Mouse (Mus musculus) liver, embryonic 13.5 days (tissue): Measurements from ENCODE around the gene Tmed4. TPM values are rescaled to one million over a fixed set of nuclear protein-coding genes. Genes with fewer than 3 reads are reported as not detected.

ENCODE experiments used
- ATAC-seq: fragments of 200-750 bp; cut with Nextera tagmentation; 2 replicates; pipeline ENCODE4 v1.8.0; 2017; ENCODE audit warnings: low read depth, mild to moderate bottlenecking, moderate number of reproducible peaks, moderate library complexity
- DNase-seq: peaks from one replicate; pipeline ENCODE4 v3.0.0; 2022
- H3K27ac ChIP-seq: fragments of 300-500 bp; sonication (generic); 2 replicates; pipeline ENCODE4 v1.5.1; 2015; ENCODE audit warnings: moderate library complexity, mild to moderate bottlenecking, inconsistent platforms
- H3K27me3 ChIP-seq: fragments of 300-500 bp; sonication (generic); 2 replicates; pipeline ENCODE4 v1.6.1; 2015; ENCODE audit warnings: mild to moderate bottlenecking, inconsistent platforms
- H3K36me3 ChIP-seq: fragments of 300-500 bp; sonication (generic); 2 replicates; pipeline ENCODE4 v1.6.1; 2015; ENCODE audit warnings: mild to moderate bottlenecking, inconsistent platforms
- H3K4me1 ChIP-seq: fragments of 300-500 bp; sonication (generic); replicated peaks from 2 replicates; pipeline ENCODE4 v1.6.1; 2015; ENCODE audit warnings: inconsistent platforms
- H3K4me2 ChIP-seq: fragments of 300-500 bp; sonication (generic); 2 replicates; pipeline ENCODE4 v1.6.1; 2015; ENCODE audit warnings: inconsistent platforms, mild to moderate bottlenecking, moderate library complexity
- H3K4me3 ChIP-seq: fragments of 300-500 bp; sonication (generic); replicated peaks from 2 replicates; pipeline ENCODE4 v1.5.1; 2015; ENCODE audit warnings: mild to moderate bottlenecking, inconsistent platforms
- H3K9ac ChIP-seq: fragments of 300-500 bp; sonication (generic); 2 replicates; pipeline ENCODE4 v1.6.1; 2015; ENCODE audit warnings: mild to moderate bottlenecking, inconsistent platforms
- H3K9me3 ChIP-seq: fragments of 300-500 bp; sonication (generic); replicated peaks from 2 replicates; pipeline ENCODE4 v1.6.1; 2016; ENCODE audit warnings: inconsistent platforms
- WGBS: fragments of 180-500 bp; shearing (Covaris S2); methylation state at CpG from one replicate; pipeline ENCODE4 v1.1.7; 2015; ENCODE audit not compliant: insufficient replicate concordance; 5-methylcytosine and 5-hydroxymethylcytosine counted together
- polyA plus RNA-seq: library from polyadenylated mRNA; unstranded; fragments of >200 nt; fragmentation: Nextera tagmentation; extraction: Ambion mirVana; gene quantifications from 2 replicates; pipeline ENCODE4 v1.2.1, GENCODE M21; 2015

Gene Tmed4
- polyA plus RNA-seq = 37.0 and 42.9 TPM in 2 replicates

- Histone ChIP-seq H3K4me2 (peak within 1 kb of the TSS; percentile 97), H3K4me3 (peak within 1 kb of the TSS; percentile 88), H3K4me1 (peaks cover 25% of the 10 kb centered on the region), H3K9me3 (no peaks in the 10 kb centered on the region), H3K27ac (peak within 1 kb of the TSS; percentile 74), H3K27me3 (no peaks in the 10 kb centered on the region), H3K36me3 (peaks cover 17% of the 10 kb centered on the region), H3K9ac (peak within 1 kb of the TSS; percentile 94)
- WGBS = under 1% methylated on average over 39 of the region's 39 CpGs
- DNase-seq (peak; percentile 93), ATAC-seq (peak; percentile 98)
Measured at GRCm38 (mm10) chr11:6274387-6275093, at the start of gene Tmed4. Gene Tmed4, minus strand, starts transcription at chr11:6274870.

- H3K4me1 ChIP-seq = no peaks in the 10 kb centered on the region
- no peaks in the 10 kb centered on the region for H3K9me3 ChIP-seq
- H3K9ac ChIP-seq = no peak overlapping the region
- H3K27ac ChIP-seq = no peak overlapping the region
- H3K36me3 ChIP-seq = peaks cover 74% of the 10 kb centered on the region
- H3K4me3 ChIP-seq = no peak overlapping the region
- WGBS = 73% methylated on average over 5 of the region's 5 CpGs
- no peaks in the 10 kb centered on the region for H3K27me3 ChIP-seq
- H3K4me2 ChIP-seq = no peak overlapping the region
- no peak for ATAC-seq
- DNase-seq = no peak
Measured at GRCm38 (mm10) chr11:6323348-6323747, 48.7 kb upstream of the Tmed4 start.

- ATAC-seq = no peak
- no peak for DNase-seq
- no peak overlapping the region for H3K4me3 ChIP-seq
Measured at GRCm38 (mm10) chr11:6322086-6322485, 47.4 kb upstream of the Tmed4 start.

GRCm38 (mm10) chr11:6319374-6319773 lies 44.7 kb upstream of the Tmed4 start:
- H3K27ac ChIP-seq = no peak overlapping the region
- ATAC-seq = no peak

More at GRCm38 (mm10) chr11:6322086-6322485, 47.4 kb upstream of the Tmed4 start:
- no peak overlapping the region for H3K9ac ChIP-seq
- H3K4me1 ChIP-seq = no peaks in the 10 kb centered on the region
- no peak overlapping the region for H3K27ac ChIP-seq
- no peaks in the 10 kb centered on the region for H3K9me3 ChIP-seq
- WGBS = 87% methylated on average over 2 of the region's 2 CpGs
- H3K36me3 ChIP-seq = peaks cover 84% of the 10 kb centered on the region
- no peak overlapping the region for H3K4me2 ChIP-seq
- H3K27me3 ChIP-seq = no peaks in the 10 kb centered on the region

GRCm38 (mm10) chr11:6318559-6318958 lies 43.9 kb upstream of the Tmed4 start:
- 79% methylated on average over 5 of the region's 5 CpGs for WGBS
- Histone ChIP-seq H3K4me2 (no peak overlapping the region), H3K4me3 (no peak overlapping the region), H3K9me3 (no peaks in the 10 kb centered on the region), H3K27me3 (no peaks in the 10 kb centered on the region), H3K36me3 (peaks cover 96% of the 10 kb centered on the region), H3K9ac (no peak overlapping the region), H3K27ac (no peak overlapping the region), H3K4me1 (no peaks in the 10 kb centered on the region)
- DNase-seq (no peak), ATAC-seq (no peak)

More at GRCm38 (mm10) chr11:6319374-6319773, 44.7 kb upstream of the Tmed4 start:
- H3K4me3 ChIP-seq = no peak overlapping the region
- no peaks in the 10 kb centered on the region for H3K27me3 ChIP-seq
- H3K4me1 ChIP-seq = no peaks in the 10 kb centered on the region
- H3K4me2 ChIP-seq = no peak overlapping the region
- no peak for DNase-seq
- 61% methylated on average over 2 of the region's 2 CpGs for WGBS
- H3K9ac ChIP-seq = no peak overlapping the region
- peaks cover 96% of the 10 kb centered on the region for H3K36me3 ChIP-seq
- H3K9me3 ChIP-seq = no peaks in the 10 kb centered on the region

GRCm38 (mm10) chr11:6316821-6317220 lies 42.2 kb upstream of the Tmed4 start:
- Histone ChIP-seq H3K4me1 (no peaks in the 10 kb centered on the region), H3K4me3 (no peak overlapping the region), H3K9me3 (no peaks in the 10 kb centered on the region), H3K4me2 (no peak overlapping the region), H3K27ac (no peak overlapping the region), H3K36me3 (peaks cover 93% of the 10 kb centered on the region), H3K9ac (no peak overlapping the region), H3K27me3 (no peaks in the 10 kb centered on the region)
- WGBS = 89% methylated on average over 11 of the region's 11 CpGs
- DNase-seq (no peak), ATAC-seq (no peak)

- ATAC-seq = no peak
- Histone ChIP-seq H3K9me3 (no peaks in the 10 kb centered on the region), H3K36me3 (peaks cover 91% of the 10 kb centered on the region), H3K4me3 (no peak overlapping the region), H3K4me1 (no peaks in the 10 kb centered on the region), H3K4me2 (no peak overlapping the region), H3K27me3 (no peaks in the 10 kb centered on the region), H3K9ac (no peak overlapping the region), H3K27ac (no peak overlapping the region)
- no peak for DNase-seq
- 82% methylated on average over 7 of the region's 7 CpGs for WGBS
Measured at GRCm38 (mm10) chr11:6313874-6314406, 39.3 kb upstream of the Tmed4 start.

GRCm38 (mm10) chr11:6308181-6308580 lies 33.5 kb upstream of the Tmed4 start:
- WGBS = 84% methylated on average over 4 of the region's 4 CpGs
- Histone ChIP-seq H3K36me3 (peaks cover 89% of the 10 kb centered on the region), H3K4me1 (no peaks in the 10 kb centered on the region), H3K9ac (no peak overlapping the region), H3K27ac (no peak overlapping the region), H3K9me3 (no peaks in the 10 kb centered on the region), H3K4me2 (no peak overlapping the region), H3K27me3 (no peaks in the 10 kb centered on the region), H3K4me3 (no peak overlapping the region)
- DNase-seq = no peak
- ATAC-seq = no peak

GRCm38 (mm10) chr11:6305943-6306430 lies 31.3 kb upstream of the Tmed4 start:
- no peaks in the 10 kb centered on the region for H3K27me3 ChIP-seq
- no peak for ATAC-seq
- no peaks in the 10 kb centered on the region for H3K9me3 ChIP-seq
- no peak overlapping the region for H3K4me2 ChIP-seq
- H3K27ac ChIP-seq = no peak overlapping the region
- H3K4me1 ChIP-seq = no peaks in the 10 kb centered on the region
- H3K9ac ChIP-seq = no peak overlapping the region
- no peak for DNase-seq
- WGBS = 56% methylated on average over 1 of the region's 1 CpGs
- H3K4me3 ChIP-seq = no peak overlapping the region
- peaks cover 91% of the 10 kb centered on the region for H3K36me3 ChIP-seq

- no peak overlapping the region for H3K27ac ChIP-seq
- H3K4me2 ChIP-seq = no peak overlapping the region
- H3K27me3 ChIP-seq = no peaks in the 10 kb centered on the region
- no peak overlapping the region for H3K4me3 ChIP-seq
- H3K9me3 ChIP-seq = no peaks in the 10 kb centered on the region
- ATAC-seq = no peak
- WGBS = 82% methylated on average over 2 of the region's 2 CpGs
- DNase-seq = no peak
- no peak overlapping the region for H3K9ac ChIP-seq
- peaks cover 92% of the 10 kb centered on the region for H3K36me3 ChIP-seq
- peaks cover 13% of the 10 kb centered on the region for H3K4me1 ChIP-seq
Measured at GRCm38 (mm10) chr11:6302793-6303192, 28.1 kb upstream of the Tmed4 start.

- no peak overlapping the region for H3K9ac ChIP-seq
- H3K4me1 ChIP-seq = peaks cover 40% of the 10 kb centered on the region
- no peak overlapping the region for H3K4me3 ChIP-seq
- H3K9me3 ChIP-seq = no peaks in the 10 kb centered on the region
- no peak for ATAC-seq
- no peak for DNase-seq
- H3K36me3 ChIP-seq = peaks cover 75% of the 10 kb centered on the region
- no peaks in the 10 kb centered on the region for H3K27me3 ChIP-seq
- H3K4me2 ChIP-seq = no peak overlapping the region
- 78% methylated on average over 2 of the region's 2 CpGs for WGBS
- H3K27ac ChIP-seq = no peak overlapping the region
Measured at GRCm38 (mm10) chr11:6299435-6299834, 24.8 kb upstream of the Tmed4 start.

GRCm38 (mm10) chr11:6296077-6296476 lies 21.4 kb upstream of the Tmed4 start:
- Histone ChIP-seq H3K27ac (peak overlapping the region; percentile 95), H3K9me3 (no peaks in the 10 kb centered on the region), H3K4me2 (peak overlapping the region; percentile 86), H3K4me3 (no peak overlapping the region), H3K27me3 (no peaks in the 10 kb centered on the region), H3K9ac (peak overlapping the region; percentile 59; the same call in 1 of the 2 replicates), H3K4me1 (peaks cover 63% of the 10 kb centered on the region), H3K36me3 (peaks cover 46% of the 10 kb centered on the region)
- no peak for ATAC-seq
- DNase-seq = no peak
